Mouse (Mus musculus) ES-E14 (cell line): ENCODE measurements around the gene Setd3.

Experiments
- CHD2 ChIP-seq: IDR thresholded peaks from 2 replicates; pipeline ENCODE4 v1.6.1; 2014; ENCODE audit warnings: mild to moderate bottlenecking, low read depth, low read length, inconsistent platforms
- ZNF384 ChIP-seq: IDR thresholded peaks from 2 replicates; pipeline ENCODE4 v1.6.1; 2012; ENCODE audit warnings: low read depth, low read length, inconsistent platforms

DNA sequence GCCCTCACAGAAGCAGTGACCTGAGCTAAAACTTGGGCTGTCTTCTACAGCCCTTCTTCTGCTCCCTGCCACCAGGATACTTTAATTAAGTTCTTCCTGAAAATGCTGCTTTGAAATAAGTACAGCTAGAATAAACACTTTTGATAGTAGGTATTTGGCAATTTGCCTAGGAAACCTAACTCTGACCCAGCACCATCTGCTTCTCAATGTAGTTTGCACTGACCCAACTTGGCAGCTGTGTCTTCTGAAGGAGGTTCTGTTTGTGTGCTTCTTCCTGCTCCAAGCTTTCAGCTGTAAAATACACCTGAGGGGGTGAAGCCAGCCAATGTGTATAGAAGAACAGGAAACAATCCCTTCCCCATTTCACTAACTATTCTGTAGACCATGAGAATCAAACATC, 7.8 kb downstream of the Setd3 start:
- no peak for TF ChIP-seq CHD2
- no peak for TF ChIP-seq ZNF384
